Mouse (Mus musculus): Measurements from ENCODE around the gene Hao2.

- no peak for TF ChIP-seq CTCF (IDR thresholded peaks at IDR 0.05; ENCODE audit: low read depth, low read length)
- TF ChIP-seq POLR2AphosphoS5 (IDR thresholded peaks at IDR 0.05; ENCODE audit: insufficient replicate concordance, low read depth, low read length): no peak
- TF ChIP-seq TAL1 (conservative IDR thresholded peaks at IDR 0.05; ENCODE audit: low read depth, low read length): no peak
- no peak for TF ChIP-seq GATA2 (IDR thresholded peaks at IDR 0.05; ENCODE audit: borderline replicate concordance, low read depth, low read length)
These were observed 24.2 kb upstream of the Hao2 start for GRCm38 (mm10) chr3:98917260-98917659.

All from G1E (cell line).